Mouse (Mus musculus): ENCODE results near the gene Bach2. TPM values are rescaled to one million over a fixed set of nuclear protein-coding genes. Genes with fewer than 3 reads are reported as not detected.
A peak's percentile ranks its signal among the peaks of the same experiment; 100 is the strongest.

Bach2 gene
- total RNA-seq, 2 experiments from 2014 or later = 13.2 to 14.4 TPM

GRCm38 (mm10) chr4:32479801-32480700 is 241.4 kb downstream of the Bach2 start:
- no peak for DNase-seq (ENCODE audit: low spot score in 2 of 2)

GRCm38 (mm10) chr4:32481366-32482055 is 242.9 kb downstream of the Bach2 start:
- peak in 1 of 2 experiments; percentile 19 for DNase-seq (ENCODE audit: low spot score in 2 of 2)

GRCm38 (mm10) chr4:32482138-32482537 is 243.5 kb downstream of the Bach2 start:
- no peak for DNase-seq (ENCODE audit: low spot score in 2 of 2)

GRCm38 (mm10) chr4:32482936-32483335 is 244.3 kb downstream of the Bach2 start:
- no peak for DNase-seq (ENCODE audit: low spot score in 2 of 2)

GRCm38 (mm10) chr4:32485848-32486247 is 247.2 kb downstream of the Bach2 start:
- no peak for DNase-seq (ENCODE audit: low spot score in 2 of 2)

- peak in 1 of 2 experiments; percentile 36 for DNase-seq (ENCODE audit: low spot score in 2 of 2)
These were observed 248.2 kb downstream of the Bach2 start for GRCm38 (mm10) chr4:32486654-32487398.

GRCm38 (mm10) chr4:32489186-32489585 is 250.6 kb downstream of the Bach2 start:
- DNase-seq (ENCODE audit: low spot score in 2 of 2) = no peak

- DNase-seq (ENCODE audit: low spot score in 2 of 2) = no peak
These were observed 252.6 kb downstream of the Bach2 start for GRCm38 (mm10) chr4:32491176-32491575.

- no peak for DNase-seq (ENCODE audit: low spot score in 2 of 2)
These were observed 254.2 kb downstream of the Bach2 start for GRCm38 (mm10) chr4:32492834-32493233.

- no peak for DNase-seq (ENCODE audit: low spot score in 2 of 2)
These were observed 263.2 kb downstream of the Bach2 start for GRCm38 (mm10) chr4:32501780-32502179.

- DNase-seq (ENCODE audit: low spot score in 2 of 2) = no peak
These were observed 263.6 kb downstream of the Bach2 start for GRCm38 (mm10) chr4:32502181-32502580.

- DNase-seq (ENCODE audit: low spot score in 2 of 2) = no peak
These were observed 265.6 kb downstream of the Bach2 start for GRCm38 (mm10) chr4:32504236-32504635.

GRCm38 (mm10) chr4:32506306-32506808 is 267.8 kb downstream of the Bach2 start:
- DNase-seq (ENCODE audit: low spot score in 2 of 2) = no peak

- DNase-seq (ENCODE audit: low spot score in 2 of 2) = no peak
These were observed 268.4 kb downstream of the Bach2 start for GRCm38 (mm10) chr4:32507041-32507440.

GRCm38 (mm10) chr4:32508572-32508971 is 270.0 kb downstream of the Bach2 start:
- no peak for DNase-seq (ENCODE audit: low spot score in 2 of 2)

- no peak for DNase-seq (ENCODE audit: low spot score in 2 of 2)
These were observed 270.4 kb downstream of the Bach2 start for GRCm38 (mm10) chr4:32508996-32509395.

GRCm38 (mm10) chr4:32509832-32510612 is 271.4 kb downstream of the Bach2 start:
- no peak for DNase-seq (ENCODE audit: low spot score in 2 of 2)

- DNase-seq (ENCODE audit: low spot score in 2 of 2) = no peak
These were observed 272.3 kb downstream of the Bach2 start for GRCm38 (mm10) chr4:32510940-32511339.

GRCm38 (mm10) chr4:32516126-32516525 is 277.5 kb downstream of the Bach2 start:
- no peak for DNase-seq (ENCODE audit: low spot score in 2 of 2)

- DNase-seq (ENCODE audit: low spot score in 2 of 2) = no peak
These were observed 280.4 kb downstream of the Bach2 start for GRCm38 (mm10) chr4:32518842-32519578.
